Mouse (Mus musculus): ENCODE data around the gene Gm19345.

DNA sequence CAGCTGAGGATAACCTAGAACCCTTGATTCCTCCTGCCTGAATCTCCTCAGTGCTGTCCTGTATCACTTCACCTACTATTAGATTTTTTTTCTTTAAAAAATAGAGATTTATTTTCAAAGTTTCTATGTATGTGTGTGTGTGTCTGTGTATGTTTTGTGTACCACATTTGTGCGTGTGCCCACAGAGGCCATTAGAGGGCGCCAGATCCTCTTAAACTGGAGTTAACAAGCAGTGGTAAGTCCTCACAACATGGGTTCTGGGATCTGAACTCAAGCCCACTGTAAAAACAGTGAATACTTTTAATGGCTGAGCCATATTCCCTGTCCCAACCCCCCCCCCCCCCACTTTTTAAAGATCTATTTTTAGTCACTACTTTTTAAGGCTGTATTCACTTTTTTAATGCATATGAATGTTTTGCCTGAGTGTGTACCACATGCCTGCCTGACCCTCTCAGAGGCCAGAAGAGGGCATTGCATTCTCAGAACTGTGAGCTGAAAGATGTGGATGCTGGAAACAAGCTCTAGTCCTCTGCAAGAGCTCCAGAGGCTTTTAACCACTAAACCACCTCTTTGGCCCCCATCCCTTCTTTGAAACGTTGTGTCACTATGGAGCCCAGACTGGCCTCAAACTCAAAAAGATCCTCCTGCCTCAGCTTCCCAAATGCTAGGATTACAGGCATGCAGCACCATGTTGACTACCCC, 31.3 kb upstream of the Gm19345 start:
- TF ChIP-seq CTCF (IDR thresholded peaks at IDR 0.05; ENCODE audit: low read depth, low read length), result peak; percentile 48
- no peak for TF ChIP-seq POLR2A (IDR thresholded peaks at IDR 0.05; ENCODE audit: extremely low read depth, insufficient read depth, low read length)

Data from liver, adult 2 months (tissue).